Mouse (Mus musculus): ENCODE results near the gene Tead1.

Gene Tead1

GRCm38 (mm10) chr7:112776670-112777069 is 97.6 kb downstream of the Tead1 start:
- no peak for DNase-seq (ENCODE audit: low spot score in 2 of 2)

- no peak for DNase-seq (ENCODE audit: low spot score in 2 of 2)
Measured at GRCm38 (mm10) chr7:112779636-112780035, 100.5 kb downstream of the Tead1 start.

DNA sequence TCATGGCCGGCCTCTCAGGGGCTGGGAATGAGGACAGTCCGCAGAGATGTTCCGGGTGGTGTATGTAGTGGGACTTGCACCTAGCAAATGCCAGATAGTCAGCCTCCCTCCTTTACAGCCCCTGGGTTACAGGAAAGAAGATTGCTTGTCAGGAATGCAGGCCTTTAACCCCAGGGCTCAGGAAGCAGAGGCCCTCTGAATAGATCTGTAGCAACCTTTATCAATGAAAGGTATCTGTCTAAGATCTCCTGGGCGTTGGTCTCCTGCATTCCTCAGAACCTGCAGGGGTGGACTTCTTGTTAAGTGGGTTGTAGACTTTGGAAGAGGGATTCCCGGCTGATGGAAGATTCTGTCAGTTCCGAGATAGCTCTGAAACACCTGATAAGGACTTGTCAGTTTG is 101.8 kb downstream of the Tead1 start:
- no peak for DNase-seq (ENCODE audit: low spot score in 2 of 2)

DNA sequence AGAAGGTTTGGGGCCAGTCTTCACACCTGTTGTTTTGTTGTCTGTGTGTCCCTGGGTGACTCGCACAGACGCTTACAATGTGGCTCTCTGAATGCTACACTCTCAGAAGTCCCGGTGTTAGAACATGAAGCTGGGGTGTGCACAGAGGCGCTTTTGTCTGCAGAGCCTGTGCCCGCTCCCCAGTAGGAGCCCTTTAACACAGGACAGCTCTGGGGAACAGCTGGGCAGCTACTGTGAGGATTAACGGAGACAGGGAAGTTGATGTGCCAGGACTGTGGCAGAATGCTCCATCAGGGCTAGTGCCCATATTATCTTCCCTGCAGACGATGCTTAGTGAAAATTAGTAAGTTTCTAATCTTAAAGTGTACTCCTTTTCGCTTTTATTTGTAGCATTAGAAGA is 102.9 kb downstream of the Tead1 start:
- DNase-seq (ENCODE audit: low spot score in 2 of 2) = no peak

DNA sequence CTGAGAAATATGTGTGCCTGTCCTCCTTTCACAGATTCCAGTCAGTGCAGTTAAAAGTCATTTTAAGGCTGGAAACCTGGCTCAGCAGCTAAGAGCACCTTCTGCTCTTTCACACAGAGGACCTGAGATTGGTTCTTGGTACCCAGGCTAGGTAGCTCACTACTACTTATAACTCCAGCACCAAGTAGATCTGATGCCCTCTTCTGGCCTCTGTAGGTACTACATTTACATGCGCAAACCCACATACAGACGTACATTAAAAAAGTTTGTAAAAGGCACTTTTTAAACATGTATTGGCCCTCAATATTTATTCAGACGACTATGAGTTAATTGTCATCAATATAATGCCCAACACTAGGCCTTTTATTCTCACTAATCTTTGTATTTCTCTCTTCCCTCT is 105.2 kb downstream of the Tead1 start:
- DNase-seq (ENCODE audit: low spot score in 2 of 2) = no peak

DNA sequence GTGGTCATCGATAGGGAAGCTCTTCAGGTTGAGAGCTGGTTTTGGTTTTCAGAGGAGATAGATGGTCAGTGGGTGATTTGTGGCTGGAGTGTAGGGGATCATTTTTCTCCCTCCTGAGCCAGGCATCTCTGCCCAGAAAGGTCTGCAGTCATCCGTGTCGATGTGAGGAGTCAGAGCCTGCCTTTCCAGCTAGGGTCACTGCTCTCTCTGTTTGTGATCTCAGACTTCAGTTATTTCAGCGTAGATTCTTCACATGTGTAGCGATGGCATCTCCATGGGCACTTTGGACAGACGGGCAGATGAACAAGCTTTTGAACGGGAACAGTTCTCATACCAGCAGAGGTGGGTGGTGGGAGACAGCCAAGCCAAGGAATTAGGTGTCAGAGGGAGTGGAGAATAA is 106.2 kb downstream of the Tead1 start:
- no peak for DNase-seq (ENCODE audit: low spot score in 2 of 2)

DNA sequence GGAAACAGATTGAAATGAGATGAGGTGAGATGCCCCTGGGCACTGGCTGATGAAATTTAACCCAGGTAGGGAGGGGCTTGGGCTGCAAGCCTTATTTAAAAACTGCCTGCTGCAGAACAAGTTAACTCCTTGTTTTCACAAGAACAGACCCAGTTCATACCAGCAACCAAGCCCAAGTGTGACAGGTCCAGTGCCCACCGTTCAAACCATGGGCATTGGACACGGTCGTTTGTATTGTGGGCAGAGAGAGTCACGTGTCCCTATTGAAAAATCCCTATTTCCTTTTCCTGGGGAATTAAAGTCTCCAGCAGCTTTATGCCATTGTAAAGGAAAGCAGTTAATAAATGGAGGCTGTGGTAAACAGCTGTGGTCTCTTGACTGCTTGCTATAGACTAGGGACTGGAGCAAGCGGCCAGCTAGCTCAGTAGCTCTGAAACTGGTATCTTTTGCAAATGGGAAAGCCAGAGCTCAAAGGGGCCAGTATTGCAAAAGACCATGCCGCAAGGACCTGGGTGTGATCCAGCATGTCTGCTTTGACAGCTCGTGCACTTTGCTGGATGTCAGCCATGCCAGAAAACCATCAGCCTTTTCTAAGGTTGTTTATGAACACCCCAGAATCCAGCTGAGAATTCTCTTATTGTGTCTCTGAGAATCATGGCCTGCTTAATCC is 107.6 kb downstream of the Tead1 start:
- no peak for DNase-seq (ENCODE audit: low spot score in 2 of 2)

DNA sequence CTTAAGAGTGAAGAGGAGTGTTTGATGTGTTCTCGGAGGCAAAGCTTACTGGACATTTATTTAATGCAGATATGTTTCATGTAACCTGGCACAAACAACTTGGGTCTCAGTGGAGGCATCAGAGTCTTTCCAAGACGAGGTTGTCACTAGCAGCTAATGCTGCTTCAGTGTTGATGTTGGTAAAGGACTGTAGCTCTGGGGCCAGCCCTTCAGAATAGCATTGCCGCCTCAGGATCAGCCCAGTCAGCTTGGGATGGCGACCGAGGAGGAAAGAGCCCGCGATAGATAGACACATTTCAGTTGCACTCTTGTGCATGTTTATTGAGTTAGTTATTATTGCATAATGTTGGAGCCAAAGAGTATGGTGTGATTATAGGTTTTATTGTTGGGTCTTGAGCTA is 108.2 kb downstream of the Tead1 start:
- DNase-seq (ENCODE audit: low spot score in 2 of 2) = no peak

GRCm38 (mm10) chr7:112788321-112788751 is 109.2 kb downstream of the Tead1 start:
- DNase-seq (ENCODE audit: low spot score in 2 of 2) = no peak

GRCm38 (mm10) chr7:112789693-112790092 is 110.6 kb downstream of the Tead1 start:
- DNase-seq (ENCODE audit: low spot score in 2 of 2) = no peak

GRCm38 (mm10) chr7:112790334-112790733 is 111.2 kb downstream of the Tead1 start:
- DNase-seq (ENCODE audit: low spot score in 2 of 2) = no peak

DNA sequence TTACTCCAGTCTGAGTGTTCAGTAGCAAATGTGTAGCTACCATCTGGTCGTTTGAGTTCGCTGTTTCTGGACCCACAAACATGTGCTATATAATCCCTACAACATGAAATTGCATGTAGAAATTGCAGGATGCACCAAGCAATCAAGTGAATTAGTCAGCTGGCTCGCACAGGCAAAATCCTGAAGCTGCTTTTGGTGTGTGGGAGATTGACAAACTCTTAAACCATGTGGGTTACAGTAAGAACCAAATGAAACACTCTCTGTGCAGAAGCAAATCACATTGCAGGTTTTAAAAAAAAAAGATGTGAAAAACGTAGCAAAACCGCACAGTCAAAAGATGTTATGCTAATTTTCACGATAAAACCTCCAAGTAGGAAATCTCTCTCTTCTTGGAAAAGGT is 113.6 kb downstream of the Tead1 start:
- DNase-seq (ENCODE audit: low spot score in 2 of 2) = peak in 1 of 2 experiments; percentile 28

DNA sequence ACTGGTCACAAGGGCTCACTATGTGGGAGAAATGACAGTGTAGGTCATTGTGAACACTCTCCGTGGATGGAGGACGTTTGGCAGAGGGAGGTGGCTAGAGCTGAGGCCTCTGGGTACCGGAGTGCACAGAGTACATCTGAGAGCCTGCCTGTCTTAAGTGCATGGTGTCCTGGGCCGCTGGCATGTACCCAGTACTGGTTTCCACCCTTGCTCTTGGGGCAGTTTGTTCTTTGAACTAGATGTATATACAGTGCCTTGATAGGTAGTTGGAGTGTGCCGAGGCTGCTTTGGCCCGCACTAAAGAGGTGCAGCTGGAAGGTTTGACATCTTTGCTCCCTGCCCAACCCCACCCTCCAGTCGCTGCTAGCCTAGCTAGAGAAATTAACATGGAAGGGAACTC is 114.8 kb downstream of the Tead1 start:
- DNase-seq (ENCODE audit: low spot score in 2 of 2) = no peak

GRCm38 (mm10) chr7:112794481-112794880 is 115.4 kb downstream of the Tead1 start:
- DNase-seq (ENCODE audit: low spot score in 2 of 2) = no peak

GRCm38 (mm10) chr7:112797526-112798321 is 118.6 kb downstream of the Tead1 start:
- DNase-seq (ENCODE audit: low spot score in 2 of 2) = no peak

DNA sequence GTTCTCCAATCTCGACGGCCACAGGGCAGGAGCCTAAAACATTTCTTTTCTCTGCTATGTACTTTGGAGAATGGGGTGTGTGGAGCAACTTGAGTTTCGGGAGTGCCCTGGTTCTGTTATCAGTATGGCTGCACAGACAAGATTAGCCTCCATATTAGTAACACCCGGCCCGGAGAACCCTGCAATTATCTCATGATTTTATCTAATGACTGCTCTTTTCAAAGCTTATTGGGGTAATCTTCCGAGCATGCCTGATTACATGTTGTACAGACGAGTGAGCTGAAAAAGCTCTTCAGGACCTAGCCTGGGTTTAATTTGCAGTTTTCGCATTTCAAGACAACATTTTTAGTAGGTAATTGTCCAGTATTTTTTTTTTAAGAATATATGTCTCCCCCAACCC is 122.6 kb downstream of the Tead1 start:
- DNase-seq (ENCODE audit: low spot score in 2 of 2) = no peak

GRCm38 (mm10) chr7:112806718-112807400 is 127.7 kb downstream of the Tead1 start:
- DNase-seq (ENCODE audit: low spot score in 2 of 2) = no peak

DNA sequence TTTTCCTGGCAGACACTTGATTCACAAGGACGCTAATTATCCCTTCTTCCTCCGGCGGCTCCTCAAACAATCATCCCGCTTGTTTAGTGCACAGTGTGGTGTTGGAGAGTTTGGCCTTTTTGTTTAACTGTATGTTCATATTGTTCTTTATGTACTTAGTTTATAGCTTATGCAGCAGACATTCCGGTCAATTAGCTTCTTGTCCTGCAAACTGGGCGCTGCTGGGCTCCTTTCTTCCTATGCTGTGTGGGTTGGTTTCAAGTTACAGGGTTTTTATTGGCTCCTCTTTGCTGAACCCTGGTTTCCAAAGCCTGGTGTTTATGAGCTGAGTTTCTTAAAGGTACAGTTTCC is 128.3 kb downstream of the Tead1 start:
- no peak for DNase-seq (ENCODE audit: low spot score in 2 of 2)

DNA sequence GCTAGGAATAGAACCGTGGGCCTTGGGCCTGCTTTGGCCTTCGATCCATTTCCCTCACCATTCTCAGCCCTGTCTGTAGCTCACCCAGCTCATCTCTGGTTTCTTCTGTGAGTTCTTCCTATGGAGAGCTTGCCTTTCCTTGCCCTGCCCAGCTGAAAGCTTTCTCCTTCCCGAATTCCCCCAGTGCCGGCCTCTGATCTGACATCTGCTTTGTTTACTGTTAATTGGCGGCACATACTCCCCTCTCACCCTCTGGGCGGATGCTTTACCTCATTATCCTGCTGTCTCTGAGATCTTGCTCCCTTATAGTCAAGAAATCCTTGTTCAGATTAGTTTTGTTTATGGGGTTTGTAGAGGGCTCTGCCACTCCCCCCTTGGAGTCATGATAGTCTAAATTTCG is 131.6 kb downstream of the Tead1 start:
- DNase-seq (ENCODE audit: low spot score in 2 of 2) = no peak

DNA sequence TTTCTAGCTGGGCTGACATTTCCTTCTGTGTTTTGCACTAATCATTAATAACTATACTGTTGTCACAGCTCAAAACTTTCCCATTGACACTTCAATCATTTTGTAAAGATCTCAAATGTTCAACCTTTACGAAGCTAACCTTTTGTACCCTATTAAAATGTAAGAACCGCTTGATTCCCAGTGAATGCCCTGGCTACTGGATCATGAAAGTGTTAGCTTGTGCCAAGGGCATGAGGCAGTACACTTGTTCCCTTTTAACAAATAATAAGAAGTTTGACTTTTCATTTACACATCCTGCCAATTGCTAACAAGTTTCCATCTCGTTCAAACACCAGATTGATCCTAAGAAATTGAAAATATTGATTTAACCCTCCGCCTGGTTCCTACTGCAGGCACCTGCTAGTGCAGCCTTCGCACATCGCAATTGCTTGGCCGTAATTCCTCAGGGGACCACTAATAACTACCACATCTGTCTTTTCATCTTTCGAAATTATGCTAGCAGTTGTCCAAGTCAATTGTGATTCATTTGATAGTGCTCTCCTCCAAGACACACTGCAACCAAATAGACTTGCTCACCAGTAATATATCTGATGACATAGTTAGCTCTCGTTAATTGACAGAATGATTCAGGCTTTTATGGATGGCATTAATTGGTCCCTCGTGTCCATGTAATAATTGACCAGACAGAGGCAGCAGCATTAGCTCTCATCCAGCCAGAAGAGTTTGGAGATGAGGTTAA is 133.1 kb downstream of the Tead1 start:
- DNase-seq (ENCODE audit: low spot score in 2 of 2) = no peak

- DNase-seq (ENCODE audit: low spot score in 2 of 2) = no peak
Measured at GRCm38 (mm10) chr7:112813163-112813562, 134.0 kb downstream of the Tead1 start.

DNA sequence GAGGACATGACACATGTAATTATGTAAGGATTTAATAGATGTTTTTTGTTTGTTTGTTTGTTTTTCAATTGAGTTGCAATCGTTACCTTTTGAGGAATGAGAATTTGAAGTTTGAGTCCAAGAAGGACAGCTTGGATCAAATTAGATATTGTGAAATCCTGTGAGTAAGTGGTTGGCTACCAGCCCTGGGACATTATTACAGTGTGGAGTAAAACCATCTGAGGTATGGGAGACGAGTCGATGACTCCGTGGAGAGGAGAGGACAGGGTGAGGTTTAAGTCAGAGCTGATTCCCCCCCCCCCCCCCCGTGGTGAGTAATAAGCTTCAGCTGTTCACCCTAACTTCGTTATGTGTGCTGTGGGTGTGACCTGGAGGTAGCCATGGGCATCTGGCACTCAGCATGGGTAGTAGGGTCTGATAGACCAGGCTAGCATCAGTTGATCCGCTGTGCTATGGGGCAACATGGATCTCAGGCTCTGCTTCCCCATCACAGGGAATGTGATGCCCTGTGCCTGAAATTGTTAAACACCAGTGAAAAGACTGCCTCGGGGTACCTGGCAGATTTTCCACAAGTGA is 134.7 kb downstream of the Tead1 start:
- DNase-seq (ENCODE audit: low spot score in 2 of 2) = no peak

Data from left cerebral cortex, adult 9 months (tissue).